Mouse (Mus musculus) E14TG2a.4 (cell line): ENCODE measurements at regions not wholly inside any gene's neighbourhood (a gene's known extent, or its start where the extent isn't known, plus 50 kb on each side); places are given as distances from the start of the nearest gene placed in this dataset.
A peak's percentile ranks its signal among the peaks of the same experiment; 100 is the strongest.
"Not testable (repeated sequence)": the region's sequence is repeated elsewhere in the genome, so short reads cannot be mapped to it uniquely, and the experiment has no call there.

ENCODE experiments used
- H3K27me3 ChIP-seq: 2 replicates; pipeline ENCODE4 v1.6.1; 2014; ENCODE audit warnings: low read length, control low read depth; ENCODE audit not compliant: insufficient read depth
- H3K36me3 ChIP-seq: 2 replicates; pipeline ENCODE4 v1.6.1; 2014; ENCODE audit warnings: low read length, control low read depth; ENCODE audit not compliant: insufficient read depth
- H3K4me1 ChIP-seq: replicated peaks from 2 replicates; pipeline ENCODE4 v1.6.1; 2014; ENCODE audit warnings: low read depth, low read length, control low read depth
- H3K4me3 ChIP-seq: replicated peaks from 2 replicates; pipeline ENCODE4 v1.5.1; 2014; ENCODE audit warnings: mild to moderate bottlenecking, low read length
- H3K9me3 ChIP-seq: 2 replicates; pipeline ENCODE4 v1.6.1; 2014; ENCODE audit warnings: low read length, control low read depth
- CTCF ChIP-seq: conservative IDR thresholded peaks from 2 replicates; pipeline ENCODE4 v1.5.1; 2014; ENCODE audit warnings: low read length
- NANOG ChIP-seq: IDR thresholded peaks from 2 replicates; pipeline ENCODE4 v1.6.1; 2014; ENCODE audit warnings: borderline replicate concordance, low read length, mixed read lengths
- POU5F1 ChIP-seq: IDR thresholded peaks from 2 replicates; pipeline ENCODE4 v1.6.1; 2014; ENCODE audit warnings: low read length, borderline replicate concordance

- Histone ChIP-seq H3K4me3 (no peak overlapping the region), H3K36me3 (no peaks in the 10 kb centered on the region), H3K9me3 (no peaks in the 10 kb centered on the region), H3K27me3 (peaks cover 40% of the 10 kb centered on the region), H3K4me1 (peaks cover 31% of the 10 kb centered on the region)
- TF ChIP-seq POU5F1 (no peak), CTCF (no peak), NANOG (no peak)
Observed at GRCm38 (mm10) chr6:103809986-103810341, 299.6 kb downstream of the Chl1 start.

DNA sequence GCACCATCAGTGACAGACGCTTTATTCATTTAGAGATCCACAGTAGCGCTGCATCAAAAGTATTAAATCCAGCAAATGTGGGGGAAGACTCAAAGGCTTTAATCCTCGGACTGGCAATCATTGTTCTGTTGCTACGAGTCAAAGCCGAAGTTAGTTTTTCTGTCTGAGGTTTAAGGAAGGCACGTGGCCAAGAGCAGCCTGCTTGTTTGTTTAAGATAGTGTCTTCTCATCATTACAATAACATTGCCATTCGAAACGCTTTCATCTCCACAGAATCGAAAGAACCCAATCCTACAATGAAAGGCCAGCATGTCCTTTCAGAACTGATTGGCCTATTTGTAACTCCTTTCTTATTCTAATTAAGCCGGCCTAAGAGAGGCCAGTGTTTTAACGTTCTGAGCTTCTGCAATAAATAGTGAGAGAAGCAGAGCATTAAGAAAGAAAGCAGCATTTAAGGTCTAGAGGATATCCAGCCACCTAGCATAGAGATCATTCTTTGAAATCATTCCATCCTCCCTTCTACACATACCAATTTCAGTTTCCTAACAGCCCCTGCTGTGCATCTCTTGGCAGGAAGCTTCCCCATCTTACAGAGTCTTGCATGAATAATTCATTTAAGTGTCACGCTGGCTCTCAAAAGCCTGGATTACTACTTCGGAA lies 300.1 kb downstream of the Chl1 start:
- Histone ChIP-seq H3K4me3 (no peak overlapping the region), H3K36me3 (no peaks in the 10 kb centered on the region), H3K27me3 (peaks cover 41% of the 10 kb centered on the region), H3K4me1 (peaks cover 31% of the 10 kb centered on the region), H3K9me3 (no peaks in the 10 kb centered on the region)
- TF ChIP-seq POU5F1, result no peak
- TF ChIP-seq NANOG, result peak; percentile 97
- no peak for TF ChIP-seq CTCF

GRCm38 (mm10) chr6:103816396-103816795 lies 306.0 kb downstream of the Chl1 start:
- H3K27me3 ChIP-seq, result peaks cover 16% of the 10 kb centered on the region
- not testable (repeated sequence) for H3K36me3 ChIP-seq, H3K9me3 ChIP-seq, H3K4me1 ChIP-seq, H3K4me3 ChIP-seq

GRCm38 (mm10) chr6:103826042-103826441 lies 315.7 kb downstream of the Chl1 start:
- Histone ChIP-seq H3K27me3 (no peaks in the 10 kb centered on the region), H3K4me3 (no peak overlapping the region), H3K4me1 (0 out of 2 replicates have a peak, but pooled peaks cover 3% of the 10 kb centered on the region), H3K36me3 (no peaks in the 10 kb centered on the region), H3K9me3 (peaks cover 8% of the 10 kb centered on the region)
- TF ChIP-seq CTCF, result no peak
- no peak for TF ChIP-seq POU5F1
- TF ChIP-seq NANOG, result no peak

GRCm38 (mm10) chr6:103827623-103828022 lies 317.2 kb downstream of the Chl1 start:
- no peak overlapping the region for H3K4me3 ChIP-seq
- no peaks in the 10 kb centered on the region for H3K36me3 ChIP-seq
- 0 out of 2 replicates have a peak, but pooled peaks cover 3% of the 10 kb centered on the region for H3K4me1 ChIP-seq
- H3K27me3 ChIP-seq, result no peaks in the 10 kb centered on the region
- TF ChIP-seq POU5F1 (no peak), CTCF (no peak), NANOG (no peak)
- peaks cover 16% of the 10 kb centered on the region for H3K9me3 ChIP-seq

DNA sequence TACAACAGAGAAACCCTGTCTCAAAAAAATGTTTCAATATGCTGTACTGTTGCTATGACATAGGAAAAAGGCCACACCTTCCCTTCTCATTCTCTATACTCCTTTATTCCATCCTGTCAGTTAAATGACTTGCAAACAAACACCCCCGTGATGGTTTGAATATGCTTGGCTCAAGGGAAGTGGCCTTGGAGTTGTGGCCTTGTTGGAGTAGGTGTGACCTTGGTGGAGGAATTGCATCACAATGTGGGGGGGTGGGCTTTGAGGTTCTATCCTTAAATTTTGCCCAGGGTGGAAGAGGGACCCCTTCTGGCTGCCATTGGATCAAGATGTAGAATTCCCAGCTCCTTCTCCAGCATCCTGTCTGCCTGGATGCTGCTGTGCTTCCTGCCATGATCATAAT lies 318.5 kb downstream of the Chl1 start:
- no peaks in the 10 kb centered on the region for H3K27me3 ChIP-seq
- peaks cover 16% of the 10 kb centered on the region for H3K9me3 ChIP-seq
- H3K4me1 ChIP-seq, result 0 out of 2 replicates have a peak, but pooled peaks cover 3% of the 10 kb centered on the region
- TF ChIP-seq CTCF (no peak), NANOG (no peak), POU5F1 (no peak)
- H3K36me3 ChIP-seq, result no peaks in the 10 kb centered on the region
- H3K4me3 ChIP-seq, result no peak overlapping the region

GRCm38 (mm10) chr6:103832301-103832700 lies 321.9 kb downstream of the Chl1 start:
- no peak for TF ChIP-seq NANOG
- no peak for TF ChIP-seq POU5F1
- TF ChIP-seq CTCF, result no peak
- Histone ChIP-seq H3K4me1 (0 out of 2 replicates have a peak, but pooled peaks cover 3% of the 10 kb centered on the region), H3K27me3 (peaks cover 7% of the 10 kb centered on the region; the same call in 1 of the 2 replicates), H3K4me3 (no peak overlapping the region), H3K9me3 (peaks cover 23% of the 10 kb centered on the region), H3K36me3 (no peaks in the 10 kb centered on the region)

DNA sequence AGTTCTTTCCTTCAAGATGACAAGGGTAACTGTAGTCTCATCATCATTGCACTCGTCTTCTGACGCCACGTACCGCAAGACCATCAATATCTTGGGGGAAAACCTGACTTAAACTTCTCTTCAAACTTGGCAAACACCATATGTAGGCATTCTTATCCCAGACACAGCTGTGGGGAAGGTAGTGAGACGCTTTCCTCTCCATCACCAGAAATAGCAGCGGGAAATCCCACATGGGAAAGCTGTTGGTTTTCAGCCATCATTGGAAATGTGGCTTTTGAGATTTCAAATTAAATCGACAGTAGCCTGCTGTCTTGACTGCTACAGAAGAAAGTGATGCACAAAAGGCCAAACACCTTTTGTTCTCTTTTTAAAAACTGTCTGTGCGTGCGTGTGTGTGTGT lies 322.4 kb downstream of the Chl1 start:
- Histone ChIP-seq H3K9me3 (peaks cover 23% of the 10 kb centered on the region), H3K4me3 (no peak overlapping the region), H3K36me3 (no peaks in the 10 kb centered on the region), H3K4me1 (0 out of 2 replicates have a peak, but pooled peaks cover 3% of the 10 kb centered on the region), H3K27me3 (peaks cover 7% of the 10 kb centered on the region; the same call in 1 of the 2 replicates)
- TF ChIP-seq CTCF (no peak), NANOG (no peak), POU5F1 (no peak)
